Mouse (Mus musculus): Measurements from ENCODE around the gene Rabgap1l.

- TF ChIP-seq POLR2A (IDR thresholded peaks at IDR 0.05; ENCODE audit: extremely low read depth, insufficient read depth, low read length), result no peak
- TF ChIP-seq CTCF (IDR thresholded peaks at IDR 0.05; ENCODE audit: low read depth, low read length), result no peak
These were observed 440.7 kb downstream of the Rabgap1l start for GRCm38 (mm10) chr1:160352309-160352708.
